Mouse (Mus musculus) brain, embryonic 14.5 days (tissue): ENCODE results near the gene A930009A15Rik. TPM values are rescaled to one million over a fixed set of nuclear protein-coding genes. Genes with fewer than 3 reads are reported as not detected.

Experiments
- DNase-seq: peaks from one replicate; pipeline ENCODE4 v3.0.0-alpha.2; 2011; ENCODE audit warnings: low read depth
- CTCF ChIP-seq: fragments of 200-500 bp; IDR thresholded peaks from 2 replicates; pipeline ENCODE4 v1.5.1; 2012; ENCODE audit warnings: inconsistent platforms, mild to moderate bottlenecking, moderate library complexity, borderline replicate concordance; ENCODE audit not compliant: insufficient read depth, insufficient read length; ENCODE audit errors: extremely low read depth
- POLR2A ChIP-seq: fragments of 200-500 bp; IDR thresholded peaks from 2 replicates; pipeline ENCODE4 v1.6.1; 2012; ENCODE audit warnings: mild to moderate bottlenecking, inconsistent platforms, borderline replicate concordance; ENCODE audit not compliant: poor library complexity, insufficient read depth, insufficient read length, severe bottlenecking; ENCODE audit errors: extremely low read depth
- polyA plus RNA-seq: library from polyadenylated mRNA; depleted of rRNA; stranded (reverse); fragments of >200 nt; gene quantifications from 2 replicates; pipeline ENCODE4 v1.2.3, GENCODE M21; 2012; rRNA removed

A930009A15Rik gene
- 0.14 and 0.36 TPM in 2 replicates for polyA plus RNA-seq

GRCm38 (mm10) chr10:115569712-115570491 lies at the start of gene A930009A15Rik:
Gene A930009A15Rik, plus strand, starts transcription at chr10:115569986.
- DNase-seq, result peak; percentile 43
- TF ChIP-seq CTCF (no peak), POLR2A (no peak)

GRCm38 (mm10) chr10:115520200-115521080 lies 49.3 kb upstream of the A930009A15Rik start:
- DNase-seq, result peak; percentile 19

GRCm38 (mm10) chr10:115521081-115521451 lies 48.7 kb upstream of the A930009A15Rik start:
- DNase-seq, result peak; percentile 62
- TF ChIP-seq CTCF (no peak), POLR2A (no peak)

More at GRCm38 (mm10) chr10:115520200-115521080, 49.3 kb upstream of the A930009A15Rik start:
- TF ChIP-seq CTCF, result no peak
- TF ChIP-seq POLR2A, result no peak

GRCm38 (mm10) chr10:115528892-115529291 lies 40.9 kb upstream of the A930009A15Rik start:
- DNase-seq, result no peak
- TF ChIP-seq CTCF, result no peak
- no peak for TF ChIP-seq POLR2A

GRCm38 (mm10) chr10:115529768-115530167 lies 40.0 kb upstream of the A930009A15Rik start:
- DNase-seq, result no peak
- TF ChIP-seq CTCF, result no peak
- TF ChIP-seq POLR2A, result no peak

GRCm38 (mm10) chr10:115530746-115531145 lies 39.0 kb upstream of the A930009A15Rik start:
- TF ChIP-seq CTCF, result no peak
- TF ChIP-seq POLR2A, result no peak
- DNase-seq, result no peak

GRCm38 (mm10) chr10:115542917-115543316 lies 26.9 kb upstream of the A930009A15Rik start:
- no peak for DNase-seq
- TF ChIP-seq CTCF (no peak), POLR2A (no peak)

- peak; percentile 30 for DNase-seq
- TF ChIP-seq CTCF (no peak), POLR2A (no peak)
Measured at GRCm38 (mm10) chr10:115550253-115550652, 19.5 kb upstream of the A930009A15Rik start.

GRCm38 (mm10) chr10:115551069-115551468 lies 18.7 kb upstream of the A930009A15Rik start:
- DNase-seq, result no peak
- TF ChIP-seq CTCF (no peak), POLR2A (no peak)

GRCm38 (mm10) chr10:115553352-115554113 lies 16.3 kb upstream of the A930009A15Rik start:
- TF ChIP-seq CTCF, result no peak
- no peak for TF ChIP-seq POLR2A
- no peak for DNase-seq
